Mouse (Mus musculus) natural killer cell, adult 2 months (primary cell): Measurements from ENCODE around the gene Nt5dc2.

Experiments
- DNase-seq, 2 experiments: peaks; one replicate each; pipeline ENCODE4 v3.0.0; 2022; ENCODE audit warnings: low spot score in 2 of 2

Gene Nt5dc2

GRCm38 (mm10) chr14:31130236-31131220 lies at the start of gene Nt5dc2:
Gene Nt5dc2, plus strand, starts transcription at chr14:31131053.
- peak; percentile 70 to 74 for DNase-seq

DNA sequence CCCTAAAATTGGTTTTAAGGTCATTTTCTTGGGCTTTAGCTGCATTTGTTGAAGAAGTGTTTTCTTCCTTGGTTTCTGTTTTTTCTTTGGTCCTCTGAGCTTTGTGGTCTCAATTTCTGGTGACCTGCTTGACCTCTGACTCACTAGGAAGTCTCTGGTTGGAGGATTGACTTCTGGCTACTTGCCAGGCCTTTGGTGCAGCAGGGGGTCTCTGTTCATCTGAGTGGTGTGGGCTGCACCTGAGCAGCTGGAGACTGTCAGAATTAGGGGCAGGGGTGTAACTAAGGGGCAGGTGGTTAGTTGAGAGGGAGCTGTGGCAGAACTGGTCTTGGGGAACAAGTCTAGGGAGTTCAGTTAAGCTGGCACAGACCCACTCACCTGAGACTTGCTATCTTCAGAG lies 49.7 kb upstream of the Nt5dc2 start:
- no peak for DNase-seq

DNA sequence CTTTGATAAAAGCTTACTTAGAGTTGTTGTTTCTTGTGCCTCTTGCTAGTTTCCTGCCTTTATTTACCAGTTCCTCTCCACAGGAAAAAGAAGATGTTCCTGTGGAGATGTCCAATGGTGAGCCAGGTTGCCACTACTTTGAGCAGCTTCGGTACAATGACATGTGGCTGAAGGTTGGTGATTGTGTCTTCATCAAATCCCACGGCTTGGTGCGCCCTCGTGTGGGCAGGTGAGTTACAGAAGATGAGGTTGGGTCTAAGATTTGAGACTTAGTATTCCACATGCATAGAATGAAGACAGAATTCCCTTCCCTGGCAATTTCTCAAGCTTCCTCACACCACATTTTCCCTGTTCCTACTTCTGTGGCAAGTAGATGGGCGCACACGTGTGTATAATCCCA lies 43.4 kb upstream of the Nt5dc2 start:
- DNase-seq = no peak

DNA sequence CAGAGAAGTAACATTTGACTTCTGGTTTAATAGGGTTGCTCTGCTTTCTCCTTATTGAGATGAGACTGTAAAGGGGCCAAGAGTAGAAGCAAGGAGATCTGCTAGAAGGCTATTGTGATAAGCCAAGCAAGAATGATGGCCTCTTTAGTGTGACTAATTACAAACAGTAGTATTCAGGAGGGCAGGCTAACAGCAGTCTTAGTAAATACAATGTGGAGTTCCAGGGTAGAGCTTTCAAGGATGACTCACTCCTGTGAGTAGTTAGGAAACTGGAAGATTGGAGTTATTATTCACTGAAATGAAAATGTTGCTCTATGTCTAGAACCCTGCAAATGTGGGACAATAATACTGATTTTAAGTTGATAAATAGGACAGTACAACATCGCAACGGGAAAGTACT lies 42.3 kb upstream of the Nt5dc2 start:
- DNase-seq = no peak

- no peak for DNase-seq
Measured at GRCm38 (mm10) chr14:31089918-31090317, 40.9 kb upstream of the Nt5dc2 start.

DNA sequence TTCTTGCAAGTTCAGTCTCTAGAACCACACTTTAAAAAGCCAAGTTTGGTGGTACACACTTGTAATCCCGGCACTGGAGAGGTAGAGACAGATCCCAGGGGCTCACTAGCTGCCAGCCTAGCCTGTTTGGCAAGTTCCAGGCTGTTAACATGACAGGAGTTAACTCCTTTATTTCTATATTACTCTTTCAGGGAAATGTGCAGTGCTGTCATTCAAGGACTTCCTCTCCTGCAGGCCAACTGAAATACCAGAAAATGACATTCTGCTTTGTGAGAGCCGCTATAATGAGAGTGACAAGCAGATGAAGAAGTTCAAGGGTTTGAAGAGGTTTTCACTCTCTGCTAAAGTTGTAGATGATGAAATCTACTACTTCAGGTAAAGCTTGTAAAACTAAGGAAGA lies 25.7 kb upstream of the Nt5dc2 start:
- DNase-seq = no peak

DNA sequence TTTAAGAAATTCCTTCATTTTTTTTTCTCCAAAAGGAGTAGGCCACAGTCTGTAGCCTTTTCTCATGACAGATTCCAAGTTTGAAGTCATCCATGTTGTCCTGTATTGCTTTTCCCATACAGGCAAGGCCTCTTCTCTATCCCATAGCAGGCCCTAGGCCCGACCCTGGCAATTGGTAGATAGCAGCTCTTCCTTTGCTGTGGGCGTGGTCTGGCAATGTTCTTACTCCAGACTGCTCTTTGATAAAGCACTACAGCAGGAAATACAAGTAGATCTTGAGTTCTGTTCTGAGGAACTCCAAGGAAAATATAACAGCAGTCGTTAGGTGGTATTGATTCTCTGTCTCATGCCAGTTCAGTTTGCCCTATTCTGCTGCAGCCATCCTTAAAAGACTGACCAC lies 20.2 kb upstream of the Nt5dc2 start:
- no peak for DNase-seq

- no peak for DNase-seq
Measured at GRCm38 (mm10) chr14:31112187-31112586, 18.7 kb upstream of the Nt5dc2 start.

- DNase-seq = no peak
Measured at GRCm38 (mm10) chr14:31114011-31114410, 16.8 kb upstream of the Nt5dc2 start.

- DNase-seq = no peak
Measured at GRCm38 (mm10) chr14:31115522-31115921, 15.3 kb upstream of the Nt5dc2 start.

GRCm38 (mm10) chr14:31125106-31126075 lies 5.5 kb upstream of the Nt5dc2 start:
- DNase-seq = no peak

DNA sequence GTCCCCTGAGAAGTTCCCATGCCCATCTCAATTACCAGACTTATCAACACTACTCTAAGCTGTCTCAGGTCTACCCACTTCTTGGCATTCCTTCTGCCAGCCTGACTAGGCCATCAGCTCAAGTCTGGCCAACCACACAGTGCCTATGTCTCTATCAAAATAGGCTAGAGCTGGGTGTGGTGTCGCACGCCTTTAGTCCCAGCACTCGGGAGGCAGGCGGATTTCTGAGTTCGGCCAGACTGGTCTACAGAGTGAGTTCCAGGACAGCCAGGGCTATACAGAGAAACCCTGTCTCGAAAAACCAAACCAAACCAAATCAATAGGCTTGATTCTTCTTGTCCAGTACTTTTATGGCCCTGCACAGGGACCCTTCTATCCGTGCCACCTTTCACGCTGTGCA lies 4.0 kb upstream of the Nt5dc2 start:
- DNase-seq = no peak

DNA sequence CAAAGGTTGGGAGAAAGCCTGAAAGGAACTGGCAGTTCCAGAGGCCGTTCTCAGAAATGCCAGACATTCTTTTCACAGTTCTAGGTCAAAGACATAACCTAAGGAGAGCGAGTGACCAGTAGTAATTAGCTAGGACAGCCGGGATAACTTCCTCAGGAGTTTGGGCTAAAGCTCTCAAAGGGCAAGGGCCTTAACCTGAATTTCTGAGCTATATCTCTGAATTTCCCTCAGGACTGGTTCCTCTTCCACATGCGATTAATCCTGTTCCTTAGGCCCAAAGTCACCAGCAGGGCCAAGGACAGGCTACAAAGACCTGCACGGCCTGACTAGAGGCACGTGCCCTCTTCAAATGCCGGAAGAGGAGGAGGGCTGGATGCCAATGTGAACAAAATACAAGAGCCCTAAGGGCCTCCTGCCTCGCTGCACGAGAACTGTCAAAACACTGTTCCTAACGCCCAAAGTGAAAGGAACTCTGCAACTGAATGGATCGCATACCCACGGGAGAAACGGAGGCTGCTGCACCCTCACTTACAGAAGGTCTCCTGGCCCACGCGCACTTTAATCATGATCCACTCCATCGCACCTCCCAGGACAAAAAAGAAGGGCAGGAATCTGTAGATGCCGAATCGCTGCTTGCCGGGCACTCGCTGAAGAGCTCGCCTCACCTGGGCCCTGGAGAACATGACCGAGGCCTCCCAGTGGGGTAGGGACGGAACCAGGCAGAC lies 2.6 kb upstream of the Nt5dc2 start:
- DNase-seq = peak; percentile 52 to 53

GRCm38 (mm10) chr14:31128826-31129219 lies 2.0 kb upstream of the Nt5dc2 start, which contains the start of gene Smim4:
Gene Smim4, minus strand, starts transcription at chr14:31128956.
- peak; percentile 96 to 97 for DNase-seq

DNA sequence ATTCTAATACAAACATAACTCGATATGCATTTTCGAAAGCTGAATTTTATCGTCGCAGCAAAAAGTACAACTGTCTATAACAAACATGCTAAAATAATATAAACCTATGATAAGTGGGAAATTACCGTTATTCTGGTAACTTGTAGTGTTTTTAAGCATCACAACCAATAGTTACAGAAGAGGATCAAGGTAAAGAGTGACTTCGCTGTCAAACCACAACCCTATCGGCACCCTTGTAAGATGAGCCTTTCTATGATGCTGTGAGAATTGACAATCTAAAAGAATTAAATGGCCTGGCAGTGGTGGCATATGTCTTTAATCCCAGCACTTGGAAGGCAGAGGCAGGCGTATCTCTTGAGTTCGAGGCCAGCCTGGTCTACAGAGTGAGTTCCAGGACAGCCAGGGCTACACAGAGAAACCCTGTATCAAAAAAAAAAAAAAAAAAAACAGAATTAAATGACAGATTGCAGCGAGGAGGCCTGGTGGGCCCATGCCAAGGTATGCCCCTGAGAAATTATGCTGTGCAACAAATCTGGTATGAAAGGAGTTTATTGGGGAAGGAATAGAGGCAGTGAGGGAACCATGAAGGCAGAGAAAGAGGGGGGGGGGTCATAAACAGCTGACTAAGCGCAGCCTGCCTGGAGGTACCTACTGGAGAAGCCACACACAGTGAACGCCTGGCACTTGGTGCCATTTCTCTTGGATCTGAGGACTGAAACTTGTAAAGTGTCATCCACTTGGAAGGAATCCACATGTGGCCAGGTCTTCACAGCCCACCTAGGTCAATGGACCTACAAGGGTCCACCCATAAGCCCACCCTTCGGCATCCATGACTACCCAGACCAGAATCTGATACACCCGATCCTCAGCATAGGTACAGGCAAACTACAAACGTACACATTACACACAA lies 1.3 kb upstream of the Nt5dc2 start:
- DNase-seq = no peak

DNA sequence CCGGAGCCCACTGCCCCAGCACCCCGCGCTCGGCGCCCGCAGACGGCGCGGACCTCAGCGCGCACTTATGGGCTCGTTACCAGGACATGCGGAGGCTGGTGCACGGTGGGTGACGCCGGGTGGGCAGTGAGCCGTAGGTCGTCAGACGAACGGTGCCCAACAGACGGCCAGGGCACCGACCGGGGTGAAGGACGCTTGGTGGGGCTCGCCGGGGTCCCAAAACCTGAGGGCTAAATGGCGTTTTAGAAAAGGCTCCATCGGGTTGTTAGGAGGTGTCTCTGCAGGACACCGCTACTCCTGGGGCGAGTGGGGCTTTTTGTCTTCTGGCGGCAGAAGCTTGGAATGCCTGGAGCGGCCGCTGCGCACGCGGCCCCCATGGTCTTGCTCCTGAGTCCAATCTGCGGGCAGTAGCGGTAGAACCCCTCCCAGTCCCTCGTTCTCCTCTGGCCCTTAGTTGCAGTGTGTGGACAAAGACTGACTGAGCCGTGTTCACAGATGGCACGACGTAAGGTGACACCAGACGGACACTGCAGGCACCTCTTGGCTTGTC lies 494 bp downstream of the Nt5dc2 start:
- no peak for DNase-seq

DNA sequence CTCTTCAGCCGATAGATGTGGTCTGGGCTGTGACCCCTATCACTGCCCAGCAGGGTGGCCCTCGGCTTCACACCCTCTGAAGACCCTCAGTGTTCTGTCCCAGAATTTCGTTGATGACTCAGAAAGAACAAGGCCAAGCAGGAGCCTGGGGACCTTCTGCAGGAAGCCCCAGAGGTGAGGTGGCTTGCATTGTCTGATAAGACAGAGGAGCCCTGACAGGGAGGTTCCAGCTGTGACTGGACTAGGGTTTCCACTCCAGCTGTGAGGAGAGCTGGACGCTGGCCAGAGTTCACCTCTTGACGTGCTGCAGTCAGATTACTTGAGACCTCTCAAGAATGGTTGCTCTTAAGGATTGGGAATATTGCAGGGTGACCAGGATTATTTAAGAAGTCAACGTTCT lies 1.2 kb downstream of the Nt5dc2 start:
- DNase-seq = no peak

DNA sequence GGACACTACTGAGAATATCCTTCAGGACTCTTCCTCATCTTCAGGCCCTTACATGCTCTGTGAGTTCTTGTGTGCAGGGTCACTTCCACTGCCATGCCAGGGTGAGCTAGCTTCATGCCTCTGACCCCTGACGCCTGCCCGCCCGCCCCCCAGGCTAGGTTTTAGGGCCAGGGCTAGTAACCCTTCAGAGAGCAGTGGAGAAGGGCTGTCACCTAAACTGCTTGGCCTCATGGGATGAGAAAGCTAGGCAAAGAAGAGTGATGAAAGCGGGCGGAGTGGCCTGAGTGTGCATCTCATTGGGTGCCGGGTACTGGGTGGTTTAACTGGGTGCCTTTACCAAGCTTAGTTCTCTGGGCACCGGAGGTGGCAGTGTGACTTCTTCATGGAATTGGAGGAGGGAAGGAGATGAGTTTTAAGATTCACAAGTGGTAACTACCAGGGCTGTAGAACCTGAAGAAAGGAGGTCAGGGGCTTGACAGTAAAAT lies 1.7 kb downstream of the Nt5dc2 start:
- DNase-seq = no peak

DNA sequence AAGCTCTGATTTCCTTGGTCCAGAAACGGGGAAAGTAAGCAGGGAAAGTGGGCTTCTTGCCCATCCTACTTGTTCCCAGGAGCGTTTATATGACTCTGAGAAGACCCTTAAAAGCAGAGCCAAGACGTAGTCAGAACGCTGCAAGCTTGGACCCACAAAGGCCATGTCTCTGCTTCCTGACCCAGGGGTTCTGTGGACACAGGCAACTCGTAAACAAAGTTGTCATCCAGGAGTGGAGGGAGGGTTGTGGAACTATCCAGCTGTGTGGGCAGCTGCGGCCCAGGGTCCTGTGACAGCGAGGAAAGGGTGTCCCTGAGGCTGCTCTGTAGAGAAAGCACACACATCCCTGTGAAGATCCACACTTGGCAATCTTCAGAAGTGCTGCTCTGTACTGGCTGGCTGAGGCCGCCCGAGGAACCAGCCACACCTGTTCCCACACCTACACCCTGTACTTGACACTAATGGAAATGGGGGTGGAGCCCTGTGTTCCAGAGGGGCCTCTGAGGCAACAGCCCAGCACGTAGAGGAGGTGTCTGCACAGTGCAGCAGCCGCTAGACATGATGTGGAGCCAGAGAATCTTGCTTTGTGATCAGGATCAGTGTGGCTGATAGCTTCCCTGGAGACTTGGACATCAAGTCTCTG lies 2.3 kb downstream of the Nt5dc2 start:
- DNase-seq = no peak
